Mouse (Mus musculus) mouse trophoblast stem cell (cell line): ENCODE results near the gene Tacr2.

ENCODE experiments used
- in situ Hi-C, 2 experiments: fragments of 300-500 bp; cut with MseI, MboI; formaldehyde crosslinking; loops; 2 replicates in 1 of 2; 3 replicates in 1 of 2; pipeline ENCODE4 v1.15.1; 2025

Tacr2 gene

DNA sequence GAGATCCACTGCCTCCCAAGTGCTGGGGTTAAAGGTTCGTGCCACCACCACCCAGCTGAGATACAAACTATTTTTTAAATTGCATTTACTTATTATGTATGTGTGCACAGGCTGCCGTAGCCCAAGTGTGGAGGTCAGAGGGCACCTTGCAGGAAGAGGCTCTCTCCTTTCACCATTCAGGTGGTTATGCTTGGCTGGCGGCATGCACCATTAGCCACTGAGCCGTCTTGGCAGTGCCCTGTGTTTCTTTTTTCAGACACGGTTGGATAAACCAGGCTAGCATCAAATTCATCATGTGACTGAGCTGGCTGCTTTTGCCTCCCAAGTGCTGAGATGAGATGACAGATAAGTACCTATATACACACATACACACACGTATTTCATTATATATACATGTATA lies 13.0 kb upstream of the Tacr2 start:
- in situ Hi-C loops = no loop called here

DNA sequence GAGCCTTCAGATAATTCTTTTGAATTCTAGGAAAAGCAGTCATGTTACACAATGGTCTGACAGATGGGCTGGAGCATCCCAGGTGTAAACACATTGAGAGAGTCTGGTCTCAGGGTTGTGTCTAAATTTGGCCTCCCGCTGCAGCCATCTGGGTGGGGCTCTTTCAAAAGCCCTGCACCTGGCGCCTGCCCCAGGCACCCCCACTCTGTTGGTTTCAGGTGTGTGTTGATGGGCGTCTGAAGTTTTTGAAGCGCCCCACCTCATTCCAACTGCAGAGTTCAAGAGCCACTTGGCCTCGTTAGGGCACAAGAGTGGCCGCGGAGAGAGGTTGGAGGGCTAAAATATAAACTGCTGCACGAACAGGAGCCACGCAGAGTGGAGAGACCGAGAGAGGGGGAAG lies 9.9 kb upstream of the Tacr2 start:
- in situ Hi-C loops = loop anchor here (5.0 kb wide), 3 partner anchors 55 to 135 kb away; no protein-coding TSS in a partner anchor

DNA sequence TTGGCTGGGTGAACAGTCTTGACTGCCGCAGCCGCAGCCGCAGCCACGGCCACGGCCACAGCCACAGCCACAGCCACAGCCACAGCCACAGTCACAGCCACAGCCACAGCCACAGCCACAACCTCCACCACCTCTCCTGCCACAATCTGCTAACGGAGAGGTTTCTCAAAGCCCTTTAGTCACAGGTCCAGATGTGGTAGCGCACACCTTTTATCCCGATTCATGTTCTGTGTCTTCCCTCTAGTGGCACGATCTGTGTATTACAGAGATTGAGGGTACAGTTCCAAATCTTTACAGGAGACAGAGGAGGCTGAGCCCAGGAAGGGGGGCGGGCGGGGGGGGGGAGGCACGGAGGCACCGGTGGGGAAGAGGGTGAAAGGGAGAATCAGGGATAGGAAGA lies 9.3 kb upstream of the Tacr2 start:
- in situ Hi-C loops = loop anchor here (5.0 kb wide), 3 partner anchors 56 to 136 kb away; no protein-coding TSS in a partner anchor

DNA sequence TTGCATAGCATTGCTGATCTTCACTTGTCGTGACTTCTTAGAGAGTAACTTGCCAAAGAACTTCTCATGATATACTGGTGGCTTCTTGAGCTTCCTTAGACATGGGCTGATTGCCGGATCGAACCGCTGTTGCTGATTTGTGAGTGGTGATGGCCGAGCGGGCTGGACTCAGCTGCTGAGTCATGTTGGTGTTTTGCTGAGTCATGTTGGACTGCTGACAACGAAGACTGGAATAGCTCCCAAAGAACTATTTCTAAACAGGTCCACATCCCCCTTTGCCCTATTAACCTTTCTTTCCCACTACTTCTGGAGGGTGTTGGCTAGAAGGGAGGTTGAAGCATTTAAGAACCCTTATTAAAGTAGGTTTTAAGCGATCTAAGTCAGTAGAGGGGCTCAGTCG lies 8.2 kb upstream of the Tacr2 start:
- in situ Hi-C loops = loop anchor here (5.0 kb wide), 3 partner anchors 57 to 137 kb away; no protein-coding TSS in a partner anchor

DNA sequence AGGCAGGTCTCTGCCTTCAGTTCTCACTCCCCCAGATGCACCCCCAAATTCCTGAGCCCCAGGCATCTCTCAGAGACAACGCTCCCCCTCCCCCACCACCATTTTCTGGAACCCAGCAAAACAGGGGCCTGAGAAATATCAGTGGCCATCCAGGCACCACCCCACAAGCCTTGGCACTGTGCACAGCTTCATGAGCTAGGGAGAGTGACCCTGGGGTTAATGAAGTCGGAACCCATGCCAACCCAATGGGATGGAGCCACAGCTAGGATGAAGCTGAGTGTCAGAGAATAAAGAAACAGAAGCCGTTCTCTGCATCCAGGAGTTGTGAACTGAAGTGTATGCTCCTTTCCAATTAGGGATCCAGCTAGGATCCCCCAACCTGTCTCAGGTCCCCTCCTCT lies 5.1 kb upstream of the Tacr2 start:
- in situ Hi-C loops = no loop called here

DNA sequence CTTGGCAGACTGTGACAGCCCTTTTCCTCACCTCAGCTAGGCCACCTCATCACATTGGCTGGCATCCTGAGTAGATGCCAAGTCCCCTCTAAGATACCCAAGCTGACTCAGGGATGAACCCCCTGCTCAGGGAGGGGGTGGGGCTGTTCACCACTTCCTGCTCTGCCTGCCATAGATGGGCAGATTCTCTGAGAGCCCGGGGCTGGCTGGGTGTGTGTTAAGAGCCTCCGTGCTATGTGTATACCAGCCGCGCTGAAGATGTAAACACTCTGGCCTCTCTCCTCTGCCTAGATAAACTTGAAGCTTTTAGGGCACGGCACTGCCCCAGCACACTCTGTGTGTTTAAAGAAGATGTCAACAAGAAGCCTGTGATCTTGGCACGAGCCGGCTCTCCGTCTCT lies 4.4 kb upstream of the Tacr2 start:
- in situ Hi-C loops = no loop called here

DNA sequence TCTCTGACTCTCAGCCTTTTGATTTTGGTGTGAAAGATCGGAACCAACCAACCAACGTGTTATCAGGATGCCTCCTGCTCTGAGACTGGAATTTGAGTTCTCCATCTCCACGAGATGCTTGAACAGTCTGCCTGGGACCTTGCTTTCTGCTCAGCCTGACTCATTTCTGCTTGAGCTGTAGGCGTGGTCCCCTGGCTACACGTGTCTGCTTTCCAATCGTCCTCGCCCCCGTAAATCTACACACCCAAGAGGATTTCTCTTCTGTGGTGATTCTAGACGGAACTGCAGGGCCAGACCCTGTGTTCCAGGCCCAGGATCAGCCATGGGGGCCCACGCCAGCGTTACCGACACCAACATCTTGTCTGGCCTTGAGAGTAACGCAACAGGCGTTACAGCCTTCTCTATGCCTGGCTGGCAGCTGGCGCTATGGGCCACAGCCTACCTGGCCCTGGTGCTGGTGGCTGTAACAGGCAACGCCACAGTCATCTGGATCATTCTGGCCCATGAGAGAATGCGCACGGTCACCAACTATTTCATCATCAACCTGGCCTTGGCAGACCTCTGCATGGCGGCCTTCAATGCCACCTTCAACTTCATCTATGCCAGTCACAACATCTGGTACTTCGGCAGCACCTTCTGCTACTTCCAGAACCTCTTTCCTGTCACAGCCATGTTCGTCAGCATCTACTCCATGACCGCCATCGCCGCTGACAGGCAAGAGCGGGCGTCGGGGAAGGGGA lies 428 bp downstream of the Tacr2 start:
- in situ Hi-C loops = no loop called here

DNA sequence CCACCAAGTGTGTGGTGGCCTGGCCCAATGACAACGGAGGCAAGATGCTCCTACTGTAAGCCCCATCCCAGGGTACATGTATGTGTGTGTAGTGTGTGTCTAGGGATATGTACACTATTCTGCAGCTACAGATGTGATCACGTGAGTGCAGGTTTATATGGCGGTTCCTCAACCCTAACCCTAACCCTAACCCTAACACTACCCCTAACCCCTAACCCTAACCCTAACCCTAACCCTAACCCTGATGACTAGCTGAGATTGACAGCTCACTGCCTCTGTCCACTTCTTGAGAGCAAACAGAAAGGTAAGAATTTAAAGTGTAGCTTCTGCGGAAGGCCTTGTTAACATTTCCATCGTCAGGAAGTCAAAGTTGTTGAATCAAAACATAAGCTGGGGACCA lies 6.1 kb downstream of the Tacr2 start:
- in situ Hi-C loops = no loop called here

DNA sequence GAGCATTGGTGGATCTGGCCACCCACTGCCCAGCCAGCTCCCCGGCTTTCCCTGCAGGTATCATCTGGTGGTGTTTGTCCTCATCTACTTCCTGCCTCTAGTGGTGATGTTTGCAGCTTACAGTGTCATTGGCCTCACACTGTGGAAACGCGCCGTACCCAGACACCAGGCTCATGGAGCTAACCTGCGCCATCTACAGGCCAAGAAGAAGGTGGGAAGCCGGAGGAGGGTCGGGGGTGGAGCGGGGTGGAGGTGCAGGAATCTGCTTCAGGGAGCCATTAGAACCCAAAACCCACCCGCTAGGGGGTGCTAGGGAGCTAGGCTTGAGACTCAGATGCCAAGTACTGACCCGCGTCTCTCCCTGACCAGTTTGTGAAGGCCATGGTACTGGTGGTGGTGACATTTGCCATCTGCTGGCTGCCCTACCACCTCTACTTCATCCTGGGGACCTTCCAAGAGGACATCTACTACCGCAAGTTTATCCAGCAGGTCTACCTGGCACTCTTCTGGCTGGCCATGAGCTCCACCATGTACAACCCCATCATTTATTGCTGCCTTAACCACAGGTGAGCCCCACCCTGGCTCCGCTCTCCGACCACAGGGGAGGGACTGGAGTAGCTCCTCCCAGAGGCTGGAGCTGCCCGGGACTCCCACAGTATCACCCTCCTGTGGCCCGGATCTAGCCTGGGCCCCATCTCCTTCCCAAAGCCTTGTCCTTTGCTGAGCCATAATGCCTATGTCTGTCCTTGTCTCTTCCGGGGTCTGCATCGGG lies 9.1 kb downstream of the Tacr2 start:
- in situ Hi-C loops = loop anchor here in 1 of 2 experiments (10.0 kb wide), 1 partner anchor 144 kb away; no protein-coding TSS in a partner anchor

DNA sequence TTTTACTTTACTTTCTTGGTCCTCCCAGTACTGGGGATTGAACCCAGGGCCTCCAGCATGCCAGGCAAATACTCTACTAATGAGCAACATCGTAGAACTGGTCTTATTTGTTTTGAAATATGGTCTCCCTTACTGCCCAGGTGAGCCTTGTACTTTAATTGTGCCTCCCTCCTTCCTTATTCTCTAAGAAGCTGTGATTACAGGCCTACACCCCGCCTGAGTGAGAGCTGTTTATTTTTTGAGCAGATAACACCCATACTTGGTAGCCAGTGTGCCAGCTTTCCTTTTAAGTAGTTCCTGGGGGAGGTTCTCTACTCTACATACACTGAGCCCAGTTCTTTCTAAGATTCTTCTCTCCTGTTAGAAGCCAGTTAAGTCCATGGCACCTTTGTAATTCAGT lies 12.1 kb downstream of the Tacr2 start:
- in situ Hi-C loops = loop anchor here in 1 of 2 experiments (10.0 kb wide), 1 partner anchor 141 kb away; no protein-coding TSS in a partner anchor

DNA sequence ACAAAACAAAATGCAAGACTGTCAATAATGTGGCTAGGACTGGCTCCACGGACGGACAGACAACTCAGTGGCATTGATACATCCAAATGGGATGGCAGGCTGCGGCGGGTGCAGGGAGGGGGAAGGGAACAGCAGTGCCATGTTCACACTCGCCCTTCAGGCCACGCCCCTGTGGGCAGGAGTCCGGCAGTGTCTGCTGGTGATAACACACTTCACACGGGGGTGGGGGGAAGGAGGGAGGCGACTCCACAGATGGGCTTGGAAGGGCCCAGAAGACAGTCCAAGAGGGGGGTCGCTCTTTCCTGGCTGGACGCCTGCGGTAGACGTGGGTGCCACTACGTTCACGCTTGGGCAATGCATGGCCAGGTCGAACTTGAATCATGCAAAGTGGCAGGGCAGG lies 17.0 kb downstream of the Tacr2 start:
- in situ Hi-C loops = loop anchor here in 1 of 2 experiments (10.0 kb wide), 1 partner anchor 136 kb away; no protein-coding TSS in a partner anchor

DNA sequence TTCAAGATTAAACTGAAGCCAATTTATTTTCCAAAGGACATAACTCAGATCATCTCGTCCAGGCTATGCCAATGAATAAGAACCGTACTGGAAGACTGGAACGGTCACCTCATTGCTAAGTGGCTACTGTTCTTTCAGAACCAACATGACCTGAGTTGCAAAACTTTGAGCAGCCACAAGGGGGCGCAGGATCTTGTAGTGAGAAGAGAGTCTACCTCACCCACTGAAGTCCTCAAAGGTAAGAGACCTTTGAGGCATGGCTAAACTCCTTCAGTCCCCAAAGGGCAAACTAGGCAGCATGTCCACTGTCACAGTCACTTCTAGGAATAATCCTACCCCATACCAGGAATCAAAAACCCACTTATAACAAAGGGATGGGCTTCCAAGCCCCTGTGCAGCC lies 23.0 kb downstream of the Tacr2 start:
- in situ Hi-C loops = loop anchor here (5.0 to 10.0 kb wide), 2 partner anchors 107 to 110 kb away; no protein-coding TSS in a partner anchor

DNA sequence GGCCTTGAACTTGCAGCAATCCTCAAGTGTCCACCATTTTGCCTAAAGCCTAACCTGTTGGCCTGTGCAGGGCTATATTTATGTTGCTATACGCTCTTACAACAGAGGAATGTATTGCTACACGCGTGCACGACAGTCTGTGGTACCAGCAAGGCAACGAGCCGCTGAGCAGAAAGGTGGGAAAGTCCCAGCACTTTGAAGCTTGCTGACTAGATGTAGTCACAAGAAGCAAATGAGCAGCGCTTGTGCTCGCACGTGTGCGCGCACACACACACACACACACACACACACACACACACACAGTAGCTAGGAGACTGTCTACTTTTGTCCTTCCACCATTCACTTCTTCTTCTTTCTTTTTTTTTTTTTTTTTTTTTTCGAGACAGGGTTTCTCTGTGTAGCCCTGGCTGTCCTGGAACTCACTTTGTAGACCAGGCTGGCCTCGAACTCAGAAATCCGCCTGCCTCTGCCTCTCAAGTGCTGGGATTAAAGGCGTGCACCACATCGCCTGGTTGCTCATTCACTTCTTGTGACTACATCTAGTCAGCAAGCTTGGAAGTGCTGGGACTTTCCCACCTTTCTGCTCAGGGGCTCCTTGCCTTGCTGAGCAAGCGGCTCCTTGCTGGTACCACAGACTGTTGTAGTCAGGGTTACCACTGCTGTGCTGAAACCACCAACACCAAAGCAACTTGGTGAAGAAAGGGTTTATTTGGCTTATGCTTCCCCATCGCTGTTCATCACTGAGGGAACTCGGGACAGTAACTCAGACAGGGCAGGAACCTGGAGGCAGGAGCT lies 25.5 kb downstream of the Tacr2 start:
- in situ Hi-C loops = loop anchor here (5.0 to 10.0 kb wide), 2 partner anchors 105 to 107 kb away; no protein-coding TSS in a partner anchor

DNA sequence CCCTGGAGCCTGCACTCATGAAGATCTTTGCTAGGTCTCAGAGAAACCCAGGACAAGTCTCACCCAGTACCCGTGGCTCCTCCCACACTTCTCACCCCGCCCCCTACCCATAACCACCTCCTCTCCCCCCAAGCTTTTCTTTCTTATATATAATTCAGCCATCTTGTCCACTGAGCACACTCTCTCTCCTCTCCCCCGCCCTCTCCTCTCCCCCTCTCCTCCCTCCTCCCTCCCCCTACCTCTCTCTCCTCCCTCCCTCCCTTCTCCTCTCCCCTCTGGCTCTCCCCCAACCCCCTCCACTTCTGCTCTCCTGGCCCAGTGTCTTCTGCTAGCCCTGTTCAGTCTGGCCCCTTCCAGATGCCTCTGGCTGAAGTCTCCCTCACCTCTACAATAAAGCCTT lies 26.8 kb downstream of the Tacr2 start:
- in situ Hi-C loops = loop anchor here (5.0 to 10.0 kb wide), 2 partner anchors 103 to 106 kb away; no protein-coding TSS in a partner anchor

DNA sequence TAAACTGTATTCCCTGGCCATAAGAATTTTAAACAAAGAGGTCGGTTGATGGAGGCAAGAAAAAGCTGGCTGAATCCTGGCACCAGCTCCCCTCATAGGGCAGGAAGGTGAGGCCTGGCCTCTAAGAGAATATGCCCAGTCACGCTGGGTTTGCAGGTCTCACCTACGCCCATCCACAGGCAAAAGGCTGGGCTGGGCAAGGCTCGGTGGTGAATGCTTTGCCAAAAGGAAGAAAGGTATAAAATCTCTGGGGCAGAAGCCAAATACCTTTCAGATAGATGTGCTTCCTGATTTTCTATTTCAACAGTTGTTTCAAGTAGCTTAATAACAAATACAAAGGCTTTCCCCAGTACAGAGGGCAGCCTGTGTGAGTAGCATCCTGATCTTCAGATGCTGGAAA lies 27.4 kb downstream of the Tacr2 start:
- in situ Hi-C loops = loop anchor here (5.0 to 10.0 kb wide), 2 partner anchors 103 to 105 kb away; no protein-coding TSS in a partner anchor

DNA sequence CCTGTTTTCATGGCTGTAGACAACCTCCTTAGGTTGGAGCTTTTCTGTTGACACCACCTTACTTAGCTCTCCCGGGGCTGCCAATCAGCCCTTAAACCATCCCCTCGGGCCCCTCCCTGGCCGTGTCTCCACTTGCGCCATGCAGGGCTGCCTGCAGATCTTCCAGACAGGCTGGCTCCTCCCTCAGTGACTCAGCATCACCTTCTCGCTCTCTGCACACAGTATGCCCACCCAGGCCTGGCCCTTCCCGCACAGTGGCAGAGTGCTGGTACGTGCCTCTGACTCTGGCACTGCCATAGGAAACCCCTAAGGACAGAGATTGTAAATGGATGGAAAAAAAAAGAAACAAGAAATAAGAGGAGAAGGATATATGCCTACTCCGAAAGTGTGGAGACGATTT lies 30.5 kb downstream of the Tacr2 start:
- in situ Hi-C loops = no loop called here

DNA sequence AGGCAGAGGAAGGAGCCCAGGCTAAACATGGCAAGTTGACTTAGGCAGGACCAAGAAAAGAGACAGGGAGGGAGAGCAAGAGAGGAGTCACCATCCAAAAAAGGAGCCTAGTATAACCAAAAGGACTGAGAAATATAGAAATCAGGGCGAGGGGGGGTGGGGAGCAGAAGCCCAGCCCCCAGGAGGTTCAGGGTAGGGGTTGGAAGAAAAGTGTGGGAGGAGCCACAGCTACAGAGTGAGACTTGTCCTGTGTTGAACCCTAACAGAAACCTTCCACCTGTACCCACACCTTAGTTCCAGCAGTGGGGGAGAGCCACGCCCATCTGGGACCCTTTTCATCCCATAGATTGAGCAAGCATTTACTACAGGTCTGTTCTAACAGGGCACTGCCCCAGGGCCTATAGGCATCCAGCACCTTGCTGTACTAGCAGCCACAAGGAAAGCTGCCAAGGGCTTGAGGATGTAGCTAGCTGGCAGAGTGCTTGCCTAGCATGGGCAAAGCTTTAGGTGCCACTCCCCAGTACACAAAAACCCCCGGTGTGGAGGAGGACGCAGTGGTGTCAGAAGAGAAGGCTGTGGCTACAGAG lies 31.1 kb downstream of the Tacr2 start:
- in situ Hi-C loops = no loop called here

DNA sequence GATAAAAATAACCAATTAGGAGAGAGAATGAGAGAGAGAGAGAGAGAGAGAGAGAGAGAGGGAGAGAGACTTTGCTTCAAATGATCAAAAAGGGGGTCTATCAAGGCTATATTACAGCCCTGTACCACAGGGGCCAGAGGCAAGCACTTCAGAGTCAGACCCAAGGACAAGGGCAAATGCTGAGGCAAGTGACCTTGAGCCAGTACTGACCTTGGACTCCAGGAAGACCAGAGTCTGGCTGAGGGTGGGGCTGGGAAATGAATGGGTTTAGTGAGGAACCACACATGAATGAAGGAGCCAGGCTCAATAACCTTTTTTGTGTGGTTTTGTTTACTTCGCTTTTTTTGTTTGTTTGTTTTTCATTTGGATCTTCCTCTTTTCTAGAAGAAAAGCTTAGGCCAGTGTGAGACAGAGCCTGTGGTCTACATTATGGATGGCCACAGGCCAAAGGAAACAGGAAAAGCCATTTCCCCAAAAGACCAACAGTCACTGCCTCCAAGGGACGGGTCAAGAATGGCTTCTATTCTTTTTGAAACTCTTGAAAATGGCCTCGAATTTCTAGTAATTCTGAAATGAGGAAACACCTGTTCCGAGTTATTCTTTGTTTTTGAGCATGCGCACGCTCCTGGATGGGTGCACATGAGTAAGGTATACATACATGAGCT lies 35.4 kb downstream of the Tacr2 start:
- in situ Hi-C loops = no loop called here

DNA sequence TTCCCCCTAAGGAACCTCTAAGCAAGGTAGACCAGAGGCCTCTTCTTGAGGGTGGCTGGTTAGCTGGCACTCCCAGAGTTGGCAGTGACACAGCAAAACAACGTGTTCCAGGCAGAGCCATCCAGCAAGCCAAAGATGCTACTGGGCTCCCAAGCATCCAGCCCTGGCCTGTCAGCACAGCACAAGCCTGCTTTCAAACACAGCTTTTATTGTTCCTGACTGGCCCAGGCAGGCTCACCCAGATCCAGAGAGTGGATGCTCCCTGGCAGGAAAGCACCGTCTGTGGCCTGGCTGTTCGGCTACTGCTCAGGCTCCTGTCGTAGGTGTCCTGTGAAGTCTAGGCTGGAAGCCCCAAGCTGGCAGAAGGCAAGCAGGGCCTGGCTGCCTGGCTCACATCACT lies 41.9 kb downstream of the Tacr2 start:
- in situ Hi-C loops = no loop called here

DNA sequence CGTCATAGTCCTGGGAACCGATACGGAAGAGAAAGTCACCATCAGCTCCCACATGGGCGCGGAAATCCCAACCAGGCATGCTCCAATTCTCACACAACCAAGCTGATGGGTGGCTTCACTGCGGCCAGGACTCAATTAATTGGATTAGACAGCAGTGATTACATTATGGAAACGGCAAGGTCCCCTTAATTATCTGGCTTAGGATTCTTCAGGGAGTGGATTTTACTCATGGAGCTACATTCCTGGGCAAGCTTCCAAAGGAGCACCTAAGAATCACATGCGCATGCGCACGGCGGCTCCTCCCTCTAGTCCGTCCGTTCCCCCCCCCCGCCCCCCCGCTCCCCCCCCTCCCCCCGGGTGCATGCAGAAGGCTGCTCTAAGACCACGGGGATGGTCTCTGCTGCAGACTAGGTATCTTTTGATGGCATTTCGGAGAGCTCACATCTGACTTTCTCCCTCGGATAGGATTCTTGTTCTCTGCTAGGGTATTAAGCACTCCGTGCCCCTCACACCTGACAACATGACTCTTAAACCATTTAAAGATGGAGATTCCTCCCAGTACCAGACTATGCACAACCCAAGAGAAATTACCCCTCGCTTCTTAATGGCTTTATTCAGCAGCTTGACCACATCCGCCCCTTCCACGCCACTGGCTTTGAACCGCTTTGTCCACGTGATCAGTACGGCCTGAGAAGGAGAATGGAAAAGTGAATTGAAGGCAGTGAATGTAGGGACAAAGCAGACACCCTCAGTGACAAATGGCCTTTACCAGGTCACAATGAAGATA lies 44.0 kb downstream of the Tacr2 start:
- in situ Hi-C loops = no loop called here
